Mouse (Mus musculus) layer of hippocampus, adult 2 months (tissue): Measurements from ENCODE around the gene Stard3. TPM values are rescaled to one million over a fixed set of nuclear protein-coding genes. Genes with fewer than 3 reads are reported as not detected.
A peak's percentile ranks its signal among the peaks of the same experiment; 100 is the strongest.

Experiments used
- DNase-seq, 2 experiments: peaks; one replicate each; pipeline ENCODE4 v3.0.0; 2022; ENCODE audit warnings: low spot score in 2 of 2
- H3K27ac ChIP-seq: fragments of 200-600 bp; 2 replicates; pipeline ENCODE4 v1.8.1; 2022
- H3K4me3 ChIP-seq: fragments of 200-600 bp; 2 replicates; pipeline ENCODE4 v1.8.1; 2022; ENCODE audit warnings: mild to moderate bottlenecking
- CTCF ChIP-seq: fragments of 200-600 bp; conservative IDR thresholded peaks from 2 replicates; pipeline ENCODE4 v1.8.1; 2022; ENCODE audit warnings: antibody characterized with exemption, mild to moderate bottlenecking, moderate library complexity
- total RNA-seq, 2 experiments: library from RNA; stranded (reverse); gene quantifications; 2 replicates each; pipeline ENCODE4 v1.2.3; 2021

The Stard3 gene
- total RNA-seq, 2 experiments from 2014 or later = 32.9 to 35.5 TPM

GRCm38 (mm10) chr11:98342000-98342945 lies 15.9 kb upstream of the Stard3 start:
- peak; percentile 93 to 98 for DNase-seq
- Histone ChIP-seq H3K27ac (peak overlapping the region; percentile 79), H3K4me3 (peak overlapping the region; percentile 58)
- TF ChIP-seq CTCF = peak; percentile 100

GRCm38 (mm10) chr11:98345253-98345652 lies 12.9 kb upstream of the Stard3 start:
- H3K4me3 ChIP-seq = peak overlapping the region; percentile 38; the same call in 1 of the 2 replicates
- peak; percentile 81 to 89 for DNase-seq
- peak; percentile 88 for TF ChIP-seq CTCF
- H3K27ac ChIP-seq = no peak overlapping the region

- Histone ChIP-seq H3K27ac (no peak overlapping the region), H3K4me3 (no peak overlapping the region)
- no peak for DNase-seq
- no peak for TF ChIP-seq CTCF
Observed at GRCm38 (mm10) chr11:98346168-98346567, 12.0 kb upstream of the Stard3 start.

GRCm38 (mm10) chr11:98347385-98348082 lies 10.6 kb upstream of the Stard3 start:
- TF ChIP-seq CTCF = no peak
- no peak for DNase-seq
- Histone ChIP-seq H3K27ac (peak overlapping the region; percentile 88; the same call in 1 of the 2 replicates), H3K4me3 (peak overlapping the region; percentile 79)

- peak; percentile 77 to 80 for DNase-seq
- TF ChIP-seq CTCF = peak; percentile 10; the same call in 1 of the 2 replicates
- Histone ChIP-seq H3K27ac (peak within 1 kb of the TSS; percentile 88), H3K4me3 (peak within 1 kb of the TSS; percentile 79)
Observed at GRCm38 (mm10) chr11:98348083-98348961, 9.8 kb upstream of the Stard3 start, which contains the start of gene Ppp1r1b. Gene Ppp1r1b (plus strand): TSS chr11:98348404.

- DNase-seq = no peak
- Histone ChIP-seq H3K27ac (peak overlapping the region; percentile 88; the same call in 1 of the 2 replicates), H3K4me3 (peak overlapping the region; percentile 79; the same call in 1 of the 2 replicates)
- no peak for TF ChIP-seq CTCF
Observed at GRCm38 (mm10) chr11:98349308-98349707, 8.9 kb upstream of the Stard3 start.

- H3K4me3 ChIP-seq = no peak overlapping the region
- no peak for TF ChIP-seq CTCF
- DNase-seq = no peak
- H3K27ac ChIP-seq = no peak overlapping the region
Observed at GRCm38 (mm10) chr11:98352272-98352990, 5.7 kb upstream of the Stard3 start.

- no peak for TF ChIP-seq CTCF
- H3K4me3 ChIP-seq = no peak overlapping the region
- peak overlapping the region; percentile 77 for H3K27ac ChIP-seq
- peak; percentile 62 to 70 for DNase-seq
Observed at GRCm38 (mm10) chr11:98353651-98354211, 4.4 kb upstream of the Stard3 start.

- no peak for TF ChIP-seq CTCF
- Histone ChIP-seq H3K27ac (peak overlapping the region; percentile 77), H3K4me3 (no peak overlapping the region)
- no peak for DNase-seq
Observed at GRCm38 (mm10) chr11:98354445-98354844, 3.7 kb upstream of the Stard3 start.

- no peak overlapping the region for H3K4me3 ChIP-seq
- DNase-seq = peak in 1 of 2 experiments; percentile 56
- H3K27ac ChIP-seq = no peak overlapping the region
- TF ChIP-seq CTCF = peak; percentile 91
Observed at GRCm38 (mm10) chr11:98355732-98356299, 2.4 kb upstream of the Stard3 start.
